Mouse (Mus musculus) ES-Bruce4 (cell line): ENCODE data around the gene 4930467E23Rik. TPM values are rescaled to one million over a fixed set of nuclear protein-coding genes. Genes with fewer than 3 reads are reported as not detected.
A peak's percentile ranks its signal among the peaks of the same experiment; 100 is the strongest.
"Not testable (repeated sequence)": the region's sequence is repeated elsewhere in the genome, so short reads cannot be mapped to it uniquely, and the experiment has no call there.

ENCODE experiments used
- H3K27ac ChIP-seq: 2 replicates; pipeline ENCODE4 v1.5.1; 2012; ENCODE audit warnings: low read length, inconsistent platforms; ENCODE audit not compliant: insufficient read depth
- H3K27me3 ChIP-seq: 2 replicates; pipeline ENCODE4 v1.6.1; 2012; ENCODE audit warnings: mild to moderate bottlenecking, low read length, inconsistent platforms; ENCODE audit not compliant: control insufficient read depth, poor library complexity, insufficient read depth, severe bottlenecking
- H3K36me3 ChIP-seq: 2 replicates; pipeline ENCODE4 v1.6.1; 2012; ENCODE audit warnings: inconsistent platforms, mild to moderate bottlenecking, low read length, moderate library complexity; ENCODE audit not compliant: control insufficient read depth, poor library complexity, insufficient read depth, severe bottlenecking
- H3K4me1 ChIP-seq: one replicate; pipeline ENCODE4 v1.8.1; 2011; ENCODE audit warnings: low read length; ENCODE audit not compliant: control insufficient read depth, insufficient read depth
- H3K4me3 ChIP-seq: 2 replicates; pipeline ENCODE4 v1.5.1; 2011; ENCODE audit warnings: low read depth, mild to moderate bottlenecking, low read length
- H3K9ac ChIP-seq: 2 replicates; pipeline ENCODE4 v1.6.1; 2012; ENCODE audit warnings: low read depth, mild to moderate bottlenecking, inconsistent platforms; ENCODE audit not compliant: poor library complexity, severe bottlenecking
- H3K9me3 ChIP-seq: replicated peaks from 2 replicates; pipeline ENCODE4 v1.6.1; 2012; ENCODE audit warnings: mild to moderate bottlenecking, low read length, inconsistent platforms; ENCODE audit not compliant: control insufficient read depth, poor library complexity, insufficient read depth, severe bottlenecking
- polyA plus RNA-seq: library from polyadenylated mRNA; stranded (reverse); fragments of >200 nt; gene quantifications from 2 replicates; pipeline ENCODE4 v1.2.4, GENCODE M21; 2011; ENCODE audit warnings: low read depth; ENCODE audit not compliant: missing spikeins, insufficient read depth, insufficient read length

Gene 4930467E23Rik
- polyA plus RNA-seq, result 1.1 TPM in 1 of 2 replicates, not detected in the other

GRCm38 (mm10) chr8:19729276-19729675 is at the start of gene 4930467E23Rik:
TSS of gene 4930467E23Rik (plus strand) at chr8:19729576.
- not testable (repeated sequence) for H3K36me3 ChIP-seq, H3K4me1 ChIP-seq, H3K27me3 ChIP-seq, H3K9me3 ChIP-seq, H3K9ac ChIP-seq, H3K4me3 ChIP-seq, H3K27ac ChIP-seq

- not testable (repeated sequence) for H3K9ac ChIP-seq, H3K4me1 ChIP-seq, H3K36me3 ChIP-seq, H3K9me3 ChIP-seq, H3K27me3 ChIP-seq, H3K27ac ChIP-seq, H3K4me3 ChIP-seq
Measured at GRCm38 (mm10) chr8:19682311-19682710, 47.1 kb upstream of the 4930467E23Rik start.

GRCm38 (mm10) chr8:19685476-19685875 is 43.9 kb upstream of the 4930467E23Rik start:
- not testable (repeated sequence) for H3K27me3 ChIP-seq, H3K36me3 ChIP-seq, H3K9ac ChIP-seq, H3K4me1 ChIP-seq, H3K4me3 ChIP-seq, H3K9me3 ChIP-seq, H3K27ac ChIP-seq

GRCm38 (mm10) chr8:19688802-19689525 is 40.4 kb upstream of the 4930467E23Rik start:
- H3K9me3 ChIP-seq, H3K27ac ChIP-seq, H3K4me1 ChIP-seq, H3K36me3 ChIP-seq, H3K9ac ChIP-seq, H3K4me3 ChIP-seq, H3K27me3 ChIP-seq: not testable (repeated sequence)

- not testable (repeated sequence) for H3K4me1 ChIP-seq, H3K4me3 ChIP-seq, H3K36me3 ChIP-seq, H3K27me3 ChIP-seq, H3K27ac ChIP-seq, H3K9ac ChIP-seq, H3K9me3 ChIP-seq
Measured at GRCm38 (mm10) chr8:19689745-19690144, 39.6 kb upstream of the 4930467E23Rik start.

- not testable (repeated sequence) for H3K9ac ChIP-seq, H3K27me3 ChIP-seq, H3K9me3 ChIP-seq, H3K4me1 ChIP-seq, H3K27ac ChIP-seq, H3K36me3 ChIP-seq, H3K4me3 ChIP-seq
Measured at GRCm38 (mm10) chr8:19691421-19691820, 38.0 kb upstream of the 4930467E23Rik start.

GRCm38 (mm10) chr8:19697497-19698077 is 31.8 kb upstream of the 4930467E23Rik start:
- H3K27ac ChIP-seq, result peak overlapping the region; percentile 40; the same call in 1 of the 2 replicates
- not testable (repeated sequence) for H3K9ac ChIP-seq, H3K36me3 ChIP-seq, H3K9me3 ChIP-seq, H3K4me1 ChIP-seq, H3K4me3 ChIP-seq, H3K27me3 ChIP-seq

- H3K9ac ChIP-seq, H3K4me1 ChIP-seq, H3K27me3 ChIP-seq, H3K4me3 ChIP-seq, H3K36me3 ChIP-seq, H3K9me3 ChIP-seq: not testable (repeated sequence)
- H3K27ac ChIP-seq, result peak overlapping the region; percentile 29; the same call in 1 of the 2 replicates
Measured at GRCm38 (mm10) chr8:19698123-19698522, 31.3 kb upstream of the 4930467E23Rik start.
